Mouse (Mus musculus) adrenal gland, adult 18-20 months (tissue): ENCODE measurements around the gene Tubb5. TPM values are rescaled to one million over a fixed set of nuclear protein-coding genes. Genes with fewer than 3 reads are reported as not detected.
A peak's percentile ranks its signal among the peaks of the same experiment; 100 is the strongest.

Experiments used
- DNase-seq, 2 experiments: peaks; one replicate each; pipeline ENCODE4 v3.0.0; 2021 to 2022; ENCODE audit warnings: low spot score in 2 of 2
- long read RNA-seq, 2 experiments: library from polyadenylated mRNA; stranded (forward); transcript quantifications; one replicate each; pipeline ENCODE4 v2.0.0; 2021
- total RNA-seq, 2 experiments: library from RNA; stranded (reverse); gene quantifications; 1 replicate in 1 of 2; 2 replicates in 1 of 2; pipeline ENCODE4 v1.2.3; 2021

The Tubb5 gene
- 100 to 1,000 TPM; 134 to 185 TPM for total RNA-seq
- long read RNA-seq, experiment 1, transcript Tubb5-201 (4 exons, 2,649 nt) = major isoform, 144 of 153 reads
- long read RNA-seq, experiment 1, partial matches to known transcripts = 7 of 153 reads
- long read RNA-seq, experiment 1, other reads (novel, unspliced or antisense) = 1 of 153 reads
- long read RNA-seq, experiment 2, transcript Tubb5-201 (4 exons, 2,649 nt) = major isoform, 137 of 171 reads
- long read RNA-seq, experiment 2, partial matches to known transcripts = 1 of 171 reads
- long read RNA-seq, experiment 2, other reads (novel, unspliced or antisense) = 33 of 171 reads

DNA sequence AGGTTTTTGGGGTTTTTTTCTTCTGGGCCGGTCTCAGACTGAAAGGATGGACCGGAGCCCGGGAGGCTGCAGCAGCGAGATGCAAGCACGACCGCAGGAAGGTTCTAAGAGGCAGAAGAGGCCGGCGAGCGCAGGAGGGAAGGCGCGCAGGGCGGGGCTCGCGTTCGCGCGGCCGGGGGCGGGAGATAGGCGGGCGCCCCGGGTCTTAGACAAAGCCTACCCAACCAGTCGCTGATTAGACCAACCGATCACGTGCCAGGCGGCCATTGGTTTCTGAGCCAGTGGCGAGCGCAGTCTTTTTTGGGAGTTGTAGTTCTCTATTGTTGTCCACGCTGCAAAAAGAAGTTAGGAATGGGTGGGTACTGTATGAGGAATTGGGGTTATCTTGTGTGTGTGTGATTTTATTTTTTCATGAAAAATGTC, at the start of gene Tubb5:
Tubb5 (minus strand) TSS at position 185 of the 423 bp plus-strand sequence.
- DNase-seq = peak; percentile 92 to 95

DNA sequence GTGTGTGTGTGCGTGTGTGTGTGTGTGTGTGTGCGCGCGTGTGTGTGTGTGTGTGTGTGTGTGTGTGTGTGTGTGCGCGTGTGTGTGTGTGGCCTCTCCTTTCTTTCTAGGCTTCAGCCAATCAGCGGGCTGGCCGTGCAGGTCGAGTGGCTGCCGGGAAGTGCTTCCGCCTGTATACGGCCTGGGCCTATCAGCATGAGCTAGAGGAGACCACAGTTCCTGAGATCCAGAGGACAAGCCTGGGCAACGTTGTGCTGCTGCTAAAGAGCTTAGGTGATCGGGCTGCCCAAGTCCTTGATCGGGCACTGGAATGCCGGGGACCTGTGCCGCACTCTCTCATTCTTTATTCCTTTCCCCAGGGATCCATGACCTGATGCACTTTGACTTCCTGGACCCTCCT, 49.6 kb upstream of the Tubb5 start:
- no peak for DNase-seq

DNA sequence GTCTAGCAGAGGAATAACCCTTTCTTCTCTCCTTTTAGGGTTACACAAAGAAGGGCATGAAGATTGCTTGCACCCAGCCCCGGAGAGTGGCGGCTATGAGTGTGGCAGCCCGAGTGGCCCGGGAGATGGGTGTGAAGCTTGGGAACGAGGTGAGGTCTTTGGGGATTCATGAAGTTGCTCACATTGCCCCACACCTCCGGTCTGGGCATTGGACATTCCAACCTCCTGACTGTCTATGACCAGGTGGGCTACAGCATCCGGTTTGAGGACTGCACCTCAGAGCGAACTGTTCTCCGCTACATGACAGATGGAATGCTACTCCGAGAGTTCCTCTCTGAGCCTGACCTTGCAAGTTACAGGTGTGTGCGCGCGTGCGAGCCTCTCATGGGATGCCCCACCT, 45.7 kb upstream of the Tubb5 start:
- DNase-seq = no peak

DNA sequence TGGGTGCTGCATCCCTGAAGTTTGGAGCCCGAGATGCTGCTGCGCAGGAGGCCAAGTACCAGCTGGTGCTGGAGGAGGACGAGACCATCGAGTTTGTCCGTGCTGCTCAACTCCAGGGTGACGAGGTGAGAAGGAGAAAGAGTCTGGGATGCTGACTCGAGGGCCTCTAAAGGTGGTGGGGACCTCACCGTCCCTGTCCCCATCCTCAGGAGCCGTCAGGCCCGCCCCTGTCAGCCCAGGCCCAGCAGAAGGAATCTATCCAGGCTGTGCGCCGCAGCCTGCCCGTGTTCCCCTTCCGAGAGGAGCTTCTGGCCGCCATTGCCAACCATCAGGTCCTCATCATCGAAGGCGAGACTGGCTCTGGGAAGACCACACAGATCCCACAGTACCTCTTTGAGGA, 44.8 kb upstream of the Tubb5 start:
- DNase-seq = no peak

DNA sequence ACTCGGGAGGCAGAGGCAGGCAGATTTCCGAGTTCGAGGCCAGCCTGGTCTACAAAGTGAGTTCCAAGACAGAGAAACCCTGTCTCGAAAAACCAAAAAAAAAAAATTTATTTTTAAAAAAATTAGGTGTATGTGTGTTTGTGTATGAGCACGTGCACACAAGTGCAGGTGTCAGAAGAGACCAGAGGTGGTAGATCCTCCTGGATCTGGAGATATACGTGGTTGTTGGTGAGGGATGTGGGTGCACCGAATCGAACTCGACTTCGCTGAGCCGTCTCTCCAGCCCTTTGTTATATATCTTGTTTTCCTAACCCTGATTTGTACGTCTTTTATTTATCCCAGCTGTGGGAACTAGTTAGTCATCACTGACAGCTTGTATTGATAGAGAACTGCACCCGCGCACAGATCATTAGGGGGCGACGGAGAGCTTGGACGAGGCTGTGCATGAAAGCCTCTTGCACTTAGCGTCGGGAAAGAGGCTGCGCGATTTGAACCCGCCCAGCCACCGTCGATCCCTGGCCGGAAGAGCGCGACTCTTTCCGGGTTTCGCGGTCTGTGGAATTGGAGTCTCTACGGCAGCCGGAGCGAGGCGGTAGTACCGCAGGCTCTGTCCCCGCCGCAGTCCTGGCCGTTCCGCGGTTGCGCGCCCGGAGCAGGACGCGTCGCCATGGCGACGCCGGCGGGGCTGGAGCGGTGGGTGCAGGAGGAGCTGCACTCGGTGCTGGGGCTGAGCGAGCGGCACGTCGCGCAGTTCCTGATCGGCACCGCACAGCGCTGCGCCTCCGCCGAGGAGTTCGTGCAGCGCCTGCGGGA, 41.3 kb upstream of the Tubb5 start, which contains the start of gene Dhx16:
Dhx16 (plus strand) TSS at position 575 of the 813 bp plus-strand sequence.
- peak; percentile 91 to 96 for DNase-seq

DNA sequence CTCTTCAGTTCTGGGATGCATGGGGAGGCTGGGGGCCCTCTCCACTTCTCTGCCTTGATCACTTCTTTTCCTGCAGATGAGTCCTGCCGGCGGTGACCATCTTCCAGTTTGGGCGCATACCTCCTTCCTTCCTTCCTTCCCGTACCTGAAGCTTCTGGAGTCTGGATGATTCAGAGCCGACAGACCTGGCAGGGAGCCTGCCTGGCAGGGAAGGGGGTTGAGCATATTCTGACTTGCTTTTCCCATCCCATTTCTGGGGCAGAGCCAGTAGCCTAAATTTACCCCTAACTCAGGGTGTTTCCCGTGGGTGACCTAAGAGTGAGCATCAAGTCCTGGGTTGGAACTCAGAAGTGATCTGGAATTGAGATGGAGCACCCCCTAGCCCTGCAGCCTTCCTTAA, 36.6 kb upstream of the Tubb5 start:
- no peak for DNase-seq

DNA sequence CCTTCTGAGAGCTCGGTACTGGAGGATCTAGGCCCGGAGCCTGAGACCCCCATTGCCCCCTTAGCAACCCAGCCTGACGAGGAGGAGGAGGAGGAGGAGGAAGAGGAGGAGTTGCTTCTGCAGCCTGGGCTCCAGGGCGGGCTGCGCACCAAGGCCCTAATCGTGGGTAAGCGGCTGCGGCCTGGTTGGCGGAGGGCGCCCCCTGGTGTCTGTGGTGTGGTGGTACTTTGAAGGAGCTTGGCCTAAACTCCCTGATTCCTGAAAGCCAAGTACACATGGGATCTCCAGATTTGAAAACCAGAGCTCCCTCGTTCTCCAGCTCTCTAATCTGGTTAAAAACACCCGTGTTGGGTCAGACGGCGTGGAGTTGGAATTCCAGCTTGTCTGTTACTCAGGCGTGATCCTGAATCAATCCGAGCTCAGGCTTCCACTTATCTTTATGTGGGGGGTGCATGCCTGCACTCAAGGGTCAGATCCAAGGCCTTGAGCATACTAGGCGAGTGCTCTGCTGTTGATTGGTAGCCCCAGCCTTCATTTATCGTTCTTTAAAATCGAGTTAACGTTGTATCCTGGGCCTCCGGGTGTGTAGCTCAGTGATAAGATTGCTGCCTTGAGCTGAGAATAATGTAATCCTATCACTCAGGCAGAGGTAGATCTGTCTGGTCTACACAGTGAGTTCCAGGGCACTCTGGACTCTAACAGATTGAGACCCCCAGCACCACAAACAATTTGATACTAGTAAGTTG, 35.8 kb upstream of the Tubb5 start:
- DNase-seq = peak; percentile 95 to 98

DNA sequence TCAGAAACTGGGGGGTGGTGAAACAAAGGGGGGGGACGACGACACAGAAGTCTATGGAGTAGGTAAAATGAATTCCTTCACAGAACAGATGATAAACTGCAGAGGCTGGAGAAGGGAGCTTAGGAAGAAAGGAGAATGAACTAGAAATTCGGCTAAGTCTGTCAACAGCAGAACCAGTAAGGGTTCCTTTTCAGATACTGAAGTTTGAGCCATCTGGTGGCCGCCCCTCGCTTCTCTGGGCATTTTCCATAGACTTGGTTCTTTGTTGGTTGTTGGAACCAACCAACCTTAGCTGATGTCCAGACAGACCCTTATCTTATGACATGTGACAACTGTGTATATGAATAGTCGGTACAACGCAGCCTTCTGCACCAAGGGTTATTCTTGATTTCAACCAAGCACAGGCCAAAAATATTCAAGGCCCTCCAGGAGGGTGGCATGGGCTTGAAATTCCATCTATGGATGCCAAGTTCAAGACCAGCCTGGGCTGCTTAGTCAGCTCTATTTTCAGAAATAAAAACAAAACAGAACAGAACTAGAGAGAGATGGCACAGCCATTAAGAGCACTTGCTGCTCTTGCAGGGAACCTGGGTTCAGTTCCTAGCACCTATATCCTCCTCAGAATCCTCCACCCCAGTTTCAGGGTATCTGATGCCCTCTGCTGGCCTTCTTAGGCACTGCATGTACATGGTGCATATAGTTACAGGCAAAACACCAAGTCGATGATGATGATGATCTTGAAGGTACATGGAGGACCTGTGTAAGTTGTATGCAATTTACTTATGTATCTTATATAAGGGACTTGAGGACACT, 33.0 kb upstream of the Tubb5 start:
- DNase-seq = peak; percentile 24 to 51

DNA sequence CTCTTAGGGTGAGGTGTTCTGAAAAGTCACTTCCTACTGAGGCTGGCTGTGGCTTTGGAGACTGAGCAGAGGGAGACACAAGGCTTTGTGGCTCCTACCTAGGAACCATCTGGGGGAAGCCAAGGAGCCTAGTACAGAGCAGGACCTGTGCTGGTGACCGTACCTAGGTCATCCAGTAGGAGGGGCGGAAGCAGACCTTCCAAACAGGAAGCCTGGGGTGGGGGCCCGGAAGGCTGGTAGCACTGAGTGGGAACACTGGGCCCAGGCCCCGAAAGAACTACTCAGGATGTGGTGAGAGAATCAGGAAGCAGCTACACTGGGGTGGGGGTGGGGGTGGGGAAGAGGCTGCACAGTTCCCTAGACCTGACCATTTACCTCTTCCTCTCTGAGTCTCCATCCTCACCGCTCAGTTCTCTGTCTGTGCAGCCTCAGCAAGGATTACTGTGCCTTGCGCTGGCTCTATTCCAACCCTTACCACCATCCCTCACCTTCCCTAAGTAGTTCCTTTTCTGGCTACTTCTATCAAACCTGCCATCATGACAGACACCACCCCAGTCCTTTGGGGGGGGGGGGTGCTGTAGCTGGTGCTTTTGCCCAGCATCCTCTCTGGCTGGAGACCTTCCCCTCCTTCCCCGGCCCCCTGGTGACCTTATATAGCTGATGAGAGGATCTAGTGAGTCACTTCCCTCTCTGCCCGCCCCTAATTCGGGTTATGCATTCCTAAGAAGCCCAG, 32.2 kb upstream of the Tubb5 start:
- DNase-seq = peak; percentile 65

DNA sequence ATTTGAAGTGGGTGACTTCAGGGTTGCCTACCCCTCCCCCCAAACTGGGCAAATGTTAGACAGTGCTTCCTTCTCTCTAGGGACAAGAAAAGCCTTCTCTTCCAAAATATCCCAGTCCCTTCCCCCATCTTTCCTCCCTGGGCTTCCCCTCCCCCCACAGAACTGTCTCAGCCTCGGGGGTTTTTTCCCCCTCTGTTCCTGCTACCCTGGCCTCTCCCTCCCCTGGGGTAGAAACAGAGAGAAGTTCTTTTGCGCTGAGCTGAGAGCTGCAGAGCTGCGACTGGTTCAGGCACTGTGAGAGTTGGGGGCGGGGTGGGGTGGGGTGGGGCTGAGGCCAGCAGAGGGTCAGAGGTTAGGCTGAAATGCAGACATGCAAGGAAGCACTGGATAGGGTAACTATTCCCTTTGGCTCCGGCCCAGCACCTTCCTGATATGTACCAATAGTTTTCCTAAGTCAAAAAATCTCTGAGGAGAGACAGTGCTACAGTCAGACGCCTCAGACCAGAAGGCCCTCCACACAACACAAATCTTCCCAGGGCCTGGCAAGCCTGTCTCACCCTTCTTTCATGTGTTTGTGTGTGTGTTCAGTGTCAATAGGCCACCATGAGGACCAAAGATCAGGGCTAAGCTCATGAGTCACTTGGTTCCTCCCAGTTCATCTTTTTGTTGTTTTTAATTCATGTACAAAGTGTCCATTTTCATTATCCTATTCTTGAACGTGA, 31.4 kb upstream of the Tubb5 start:
- DNase-seq = peak; percentile 45 to 55

DNA sequence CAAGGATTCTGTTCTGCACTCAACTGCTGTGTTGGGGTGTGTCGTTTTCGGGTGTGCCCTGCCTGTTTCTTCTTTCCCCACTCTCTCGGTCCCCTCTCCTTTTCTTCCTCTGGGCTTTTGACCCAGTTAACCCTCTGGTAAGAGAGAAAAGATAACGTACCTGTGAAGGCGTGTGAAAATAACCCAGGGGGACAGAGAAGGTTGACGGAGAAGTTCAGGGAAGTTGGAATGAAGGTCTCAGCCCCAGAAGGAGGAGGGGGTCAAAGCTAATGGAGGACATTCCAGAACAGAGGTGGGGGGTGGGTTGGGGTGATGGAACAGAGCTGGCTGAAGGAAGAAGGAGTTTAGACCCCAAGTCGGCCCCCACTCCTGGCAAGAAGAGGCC, 30.8 kb upstream of the Tubb5 start:
- peak in 1 of 2 experiments; percentile 13 for DNase-seq

DNA sequence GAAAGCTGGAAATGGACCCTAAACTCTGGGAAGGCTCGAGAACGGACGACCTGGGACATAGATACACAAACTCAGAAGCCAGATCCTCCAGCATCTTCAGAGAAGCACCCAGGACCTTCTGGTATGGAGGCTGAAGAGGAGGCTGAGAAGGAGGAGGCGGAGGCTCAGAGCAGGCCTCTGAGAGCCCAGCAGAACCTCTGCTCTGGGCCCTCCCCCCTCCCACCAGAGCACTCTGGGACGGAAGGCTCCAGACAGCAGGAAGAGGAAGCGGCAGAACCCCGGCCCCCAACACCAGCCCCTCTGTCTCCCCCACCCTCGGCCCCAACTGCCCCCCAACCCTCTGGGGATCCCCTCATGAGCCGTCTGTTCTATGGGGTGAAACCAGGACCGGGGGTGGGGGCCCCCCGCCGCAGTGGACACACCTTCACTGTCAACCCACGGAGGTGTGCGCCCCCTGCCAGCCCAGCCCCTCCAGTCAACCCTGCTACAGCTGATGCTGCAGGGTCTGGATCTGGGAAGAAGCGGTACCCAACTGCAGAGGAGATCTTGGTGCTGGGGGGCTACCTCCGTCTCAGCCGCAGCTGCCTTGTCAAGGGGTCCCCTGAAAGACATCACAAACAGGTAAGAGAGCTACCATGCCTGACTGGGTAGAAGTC, 30.2 kb upstream of the Tubb5 start:
- DNase-seq = peak in 1 of 2 experiments; percentile 40

DNA sequence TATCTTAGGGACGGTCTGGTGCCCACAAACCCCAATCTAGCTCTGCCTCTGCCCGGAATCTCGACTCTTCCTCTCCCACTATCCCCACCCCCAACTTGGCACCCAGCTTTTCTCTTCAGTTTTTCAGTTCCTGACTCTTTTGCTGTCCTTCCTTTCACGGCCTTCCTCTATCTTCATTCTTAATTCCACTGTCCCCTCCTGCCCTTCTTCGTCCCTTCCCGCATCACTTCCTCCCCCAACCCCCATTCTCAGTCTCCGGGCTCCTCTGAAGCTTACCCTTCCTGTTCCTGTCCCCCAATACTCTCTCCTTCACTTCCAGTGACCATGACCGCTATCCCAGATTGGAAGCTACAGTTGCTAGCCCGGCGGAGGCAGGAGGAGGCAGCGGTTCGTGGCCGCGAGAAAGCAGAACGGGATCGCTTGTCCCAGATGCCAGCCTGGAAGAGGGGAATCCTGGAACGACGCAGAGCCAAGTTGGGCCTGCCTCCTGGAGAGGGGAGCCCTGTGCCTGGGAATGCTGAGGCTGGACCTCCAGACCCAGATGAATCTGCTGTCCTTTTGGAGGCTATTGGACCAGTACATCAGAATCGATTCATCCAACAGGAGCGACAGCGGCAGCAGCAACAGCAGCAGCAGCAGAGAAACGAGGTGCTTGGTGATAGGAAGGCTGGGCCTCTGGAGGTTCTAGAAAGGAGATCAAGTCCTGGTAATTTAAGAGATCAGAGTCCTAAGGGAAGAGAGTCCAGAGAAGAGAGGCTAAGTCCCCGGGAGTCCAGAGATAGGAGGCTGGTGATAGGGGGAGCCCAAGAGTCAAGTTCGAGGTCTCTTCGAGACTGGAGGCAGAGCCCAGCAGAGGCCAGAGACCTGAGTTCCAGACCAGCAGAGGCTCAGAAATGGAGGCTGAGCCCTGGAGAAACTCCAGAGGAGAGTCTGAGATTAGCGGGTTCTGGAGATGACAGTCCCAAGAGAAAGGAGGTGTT, 29.1 kb upstream of the Tubb5 start:
- peak; percentile 52 to 54 for DNase-seq

DNA sequence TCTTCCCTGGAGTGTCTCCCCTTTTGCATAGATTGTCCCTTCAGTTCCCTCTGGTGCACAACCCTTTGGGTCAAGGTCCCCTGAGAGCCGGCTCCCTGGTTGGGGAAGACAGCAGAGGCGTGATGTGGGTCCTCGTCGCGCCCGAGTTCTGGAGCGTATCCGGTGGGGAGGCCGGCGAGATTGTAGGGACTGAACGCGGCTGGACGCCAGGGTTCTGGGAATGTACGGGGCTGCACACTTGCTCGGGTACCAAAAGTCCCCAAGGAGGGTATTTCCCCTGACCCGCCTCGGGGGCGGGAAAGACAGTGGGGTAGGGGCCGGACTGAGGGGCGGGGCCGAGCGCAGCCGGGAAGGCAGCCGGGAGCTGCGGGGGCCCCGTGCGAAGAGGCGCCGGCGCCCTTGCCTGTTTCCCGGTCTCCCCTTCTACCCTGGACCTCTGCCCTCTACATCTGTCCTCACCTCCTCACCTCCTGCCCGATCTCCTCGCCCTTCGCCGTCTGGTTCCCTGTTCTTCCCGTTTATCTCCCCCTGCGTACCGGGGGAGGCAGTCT, 28.2 kb upstream of the Tubb5 start:
- DNase-seq = peak; percentile 77

DNA sequence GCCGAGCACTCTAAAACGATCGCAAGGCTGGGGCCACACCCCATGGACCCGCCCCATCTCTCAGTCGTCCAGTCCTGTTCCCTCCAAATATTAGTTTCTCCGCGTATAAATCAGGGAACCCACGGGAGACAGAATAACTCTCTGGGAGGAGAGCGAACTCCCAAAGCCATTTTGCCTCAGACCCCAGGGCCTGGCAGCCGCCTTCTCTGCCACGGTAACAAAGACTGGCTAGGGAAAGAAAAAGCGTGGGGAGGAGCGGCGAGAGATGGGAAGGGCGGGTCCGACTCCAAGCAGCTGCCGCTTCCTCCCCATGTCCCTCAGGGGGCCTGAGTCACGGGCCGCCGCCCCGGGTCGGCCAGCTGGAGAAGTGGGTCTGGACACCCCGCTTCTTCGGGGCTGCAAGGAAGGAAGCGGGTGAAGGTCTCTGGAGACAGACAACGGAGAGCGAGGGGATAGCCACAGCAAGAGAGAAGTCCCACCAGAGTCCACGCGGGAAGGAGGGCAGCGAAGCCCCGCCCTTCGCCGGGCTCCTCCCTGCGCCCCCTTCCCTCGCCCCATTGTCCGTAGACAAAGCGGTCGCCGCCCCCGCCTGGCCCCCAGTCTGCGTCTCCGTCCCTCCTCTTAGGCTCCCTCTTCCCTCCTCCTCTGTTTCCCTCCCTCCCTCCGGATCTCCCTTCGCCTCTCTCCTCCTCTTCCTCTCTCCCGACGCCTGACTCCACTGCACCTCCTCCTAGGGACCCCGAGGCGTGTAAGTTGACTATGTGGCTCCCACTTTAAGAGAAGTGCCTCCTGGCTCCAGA, 27.6 kb upstream of the Tubb5 start, which contains the start of gene Ppp1r18:
Ppp1r18 (plus strand) TSS at position 113 of the 800 bp plus-strand sequence.
- peak; percentile 65 to 70 for DNase-seq

DNA sequence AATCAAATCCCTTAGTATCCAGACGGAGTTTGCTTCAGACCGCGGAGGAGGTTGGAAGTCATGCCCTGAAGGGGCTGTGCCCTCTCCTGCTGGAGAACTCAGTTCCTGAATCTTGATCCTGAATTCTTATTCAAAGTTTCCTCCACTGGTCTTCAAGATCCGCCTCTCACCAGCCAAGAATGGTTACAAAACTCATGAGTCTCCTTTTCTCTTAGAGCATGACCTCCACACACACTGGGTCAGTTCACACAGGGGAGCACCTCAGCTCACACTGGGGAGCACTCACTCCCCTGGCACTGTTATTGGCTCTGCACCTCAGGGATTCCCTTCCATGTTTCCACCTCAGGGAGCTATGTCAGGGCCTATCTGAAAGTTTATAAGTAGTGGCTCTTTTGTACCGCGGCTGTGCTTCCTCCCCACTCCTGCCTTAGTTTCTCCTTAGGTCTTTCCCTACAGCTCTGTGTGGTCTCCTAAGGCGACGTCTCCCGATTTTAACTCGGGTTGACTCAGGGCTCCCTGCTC, 26.8 kb upstream of the Tubb5 start:
- DNase-seq = no peak
